Mouse (Mus musculus): ENCODE results near the gene Npr1. TPM values are rescaled to one million over a fixed set of nuclear protein-coding genes. Genes with fewer than 3 reads are reported as not detected.

Npr1 gene
- polyA plus RNA-seq, 2 experiments, result 4.8 to 15.5 TPM

- no peak overlapping the region for H3K27ac ChIP-seq (replicated peaks; ENCODE audit: low read depth, low read length)
- H3K27me3 ChIP-seq (ENCODE audit: control insufficient read depth, insufficient read depth, low read length), result no peaks in the 10 kb centered on the region
- 90% methylated on average over 5 of the region's 5 CpGs for WGBS
- no peak overlapping the region for H3K4me2 ChIP-seq (replicated peaks; ENCODE audit: low read depth, low read length, severe bottlenecking)
- no peak for TF ChIP-seq POLR2A (IDR thresholded peaks at IDR 0.05; ENCODE audit: borderline replicate concordance, extremely low read depth, insufficient read depth, insufficient read length)
- no peaks in the 10 kb centered on the region for H3K9me3 ChIP-seq (ENCODE audit: control insufficient read depth, low read length)
- no peak overlapping the region for H3K4me3 ChIP-seq (replicated peaks; ENCODE audit: low read length)
- ATAC-seq (ENCODE audit: low FRiP score, low read depth) (no peak), DNase-seq (ENCODE audit: low spot score) (no peak)
- no peak overlapping the region for H3K9ac ChIP-seq (ENCODE audit: low read depth, low read length, severe bottlenecking)
- peaks cover 10% of the 10 kb centered on the region for H3K4me1 ChIP-seq (ENCODE audit: control insufficient read depth, insufficient read depth, low read length)
- H3K36me3 ChIP-seq (ENCODE audit: control insufficient read depth, insufficient read depth, low read length), result peaks cover 69% of the 10 kb centered on the region
Observed at GRCm38 (mm10) chr3:90505216-90505615, 39.5 kb upstream of the Npr1 start.

GRCm38 (mm10) chr3:90503444-90503843 lies 37.8 kb upstream of the Npr1 start:
- Histone ChIP-seq H3K4me3 (replicated peaks; ENCODE audit: low read length) (no peak overlapping the region), H3K27me3 (ENCODE audit: control insufficient read depth, insufficient read depth, low read length) (no peaks in the 10 kb centered on the region), H3K4me2 (replicated peaks; ENCODE audit: low read depth, low read length, severe bottlenecking) (no peak overlapping the region), H3K9me3 (ENCODE audit: control insufficient read depth, low read length) (no peaks in the 10 kb centered on the region), H3K9ac (ENCODE audit: low read depth, low read length, severe bottlenecking) (no peak overlapping the region), H3K4me1 (ENCODE audit: control insufficient read depth, insufficient read depth, low read length) (peaks cover 10% of the 10 kb centered on the region), H3K36me3 (ENCODE audit: control insufficient read depth, insufficient read depth, low read length) (peaks cover 85% of the 10 kb centered on the region), H3K27ac (replicated peaks; ENCODE audit: low read depth, low read length) (no peak overlapping the region)
- DNase-seq (ENCODE audit: low spot score) (no peak), ATAC-seq (ENCODE audit: low FRiP score, low read depth) (no peak)
- 92% methylated on average over 4 of the region's 4 CpGs for WGBS
- no peak for TF ChIP-seq POLR2A (IDR thresholded peaks at IDR 0.05; ENCODE audit: borderline replicate concordance, extremely low read depth, insufficient read depth, insufficient read length)

- DNase-seq (ENCODE audit: low spot score), result no peak
- H3K4me3 ChIP-seq (replicated peaks; ENCODE audit: low read length), result no peak overlapping the region
- H3K27ac ChIP-seq (replicated peaks; ENCODE audit: low read depth, low read length), result no peak overlapping the region
- H3K9ac ChIP-seq (ENCODE audit: low read depth, low read length, severe bottlenecking), result no peak overlapping the region
- peaks cover 63% of the 10 kb centered on the region for H3K36me3 ChIP-seq (ENCODE audit: control insufficient read depth, insufficient read depth, low read length)
- H3K4me1 ChIP-seq (ENCODE audit: control insufficient read depth, insufficient read depth, low read length), result no peaks in the 10 kb centered on the region
- H3K27me3 ChIP-seq (ENCODE audit: control insufficient read depth, insufficient read depth, low read length), result no peaks in the 10 kb centered on the region
- H3K9me3 ChIP-seq (ENCODE audit: control insufficient read depth, low read length), result no peaks in the 10 kb centered on the region
- H3K4me2 ChIP-seq (replicated peaks; ENCODE audit: low read depth, low read length, severe bottlenecking), result no peak overlapping the region
- ATAC-seq (ENCODE audit: low FRiP score, low read depth), result no peak
- no peak for TF ChIP-seq POLR2A (IDR thresholded peaks at IDR 0.05; ENCODE audit: borderline replicate concordance, extremely low read depth, insufficient read depth, insufficient read length)
Observed at GRCm38 (mm10) chr3:90497597-90497996, 31.9 kb upstream of the Npr1 start.

DNA sequence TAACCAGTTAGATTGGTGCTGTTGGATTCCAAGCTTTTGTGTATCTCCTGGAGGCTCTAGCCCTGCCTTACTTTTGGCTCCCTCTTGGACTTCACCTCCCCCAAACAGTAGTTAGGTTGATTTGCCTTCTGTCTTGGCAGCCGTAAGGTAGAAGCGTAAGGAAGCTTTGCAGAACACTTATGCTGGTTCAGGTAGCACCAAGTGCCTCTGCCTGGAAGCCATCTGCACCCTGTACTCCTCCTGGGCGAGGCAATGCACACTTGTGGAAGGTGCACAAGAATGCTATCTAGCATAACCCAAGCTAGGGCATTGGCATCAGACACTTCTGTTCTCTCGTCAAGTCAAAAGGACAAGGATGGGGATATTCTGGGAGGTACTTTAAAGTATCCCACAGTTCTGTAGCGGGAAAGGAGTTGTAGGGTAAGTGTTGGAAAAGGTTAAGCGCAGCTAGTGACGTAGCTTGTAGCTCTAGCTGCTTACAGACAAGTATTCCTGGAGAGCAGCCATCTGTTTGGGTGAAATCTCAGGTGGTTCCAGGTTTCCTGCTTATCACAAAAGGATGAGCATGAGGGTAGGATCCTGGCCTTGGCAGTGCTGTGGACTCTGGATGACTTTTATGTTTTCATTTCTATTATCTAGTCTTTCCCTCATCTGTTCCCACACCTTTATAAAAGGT lies 30.3 kb upstream of the Npr1 start:
- no peak for DNase-seq (ENCODE audit: low spot score)
- H3K27ac ChIP-seq (replicated peaks; ENCODE audit: low read depth, low read length), result no peak overlapping the region
- H3K4me1 ChIP-seq (ENCODE audit: control insufficient read depth, insufficient read depth, low read length), result no peaks in the 10 kb centered on the region
- TF ChIP-seq POLR2A (IDR thresholded peaks at IDR 0.05; ENCODE audit: borderline replicate concordance, extremely low read depth, insufficient read depth, insufficient read length), result no peak
- H3K36me3 ChIP-seq (ENCODE audit: control insufficient read depth, insufficient read depth, low read length), result peaks cover 47% of the 10 kb centered on the region
- H3K4me3 ChIP-seq (replicated peaks; ENCODE audit: low read length), result no peak overlapping the region
- no peaks in the 10 kb centered on the region for H3K27me3 ChIP-seq (ENCODE audit: control insufficient read depth, insufficient read depth, low read length)
- H3K9me3 ChIP-seq (ENCODE audit: control insufficient read depth, low read length), result no peaks in the 10 kb centered on the region
- H3K9ac ChIP-seq (ENCODE audit: low read depth, low read length, severe bottlenecking), result no peak overlapping the region
- 93% methylated on average over 7 of the region's 7 CpGs for WGBS
- no peak overlapping the region for H3K4me2 ChIP-seq (replicated peaks; ENCODE audit: low read depth, low read length, severe bottlenecking)
- no peak for ATAC-seq (ENCODE audit: low FRiP score, low read depth)

DNA sequence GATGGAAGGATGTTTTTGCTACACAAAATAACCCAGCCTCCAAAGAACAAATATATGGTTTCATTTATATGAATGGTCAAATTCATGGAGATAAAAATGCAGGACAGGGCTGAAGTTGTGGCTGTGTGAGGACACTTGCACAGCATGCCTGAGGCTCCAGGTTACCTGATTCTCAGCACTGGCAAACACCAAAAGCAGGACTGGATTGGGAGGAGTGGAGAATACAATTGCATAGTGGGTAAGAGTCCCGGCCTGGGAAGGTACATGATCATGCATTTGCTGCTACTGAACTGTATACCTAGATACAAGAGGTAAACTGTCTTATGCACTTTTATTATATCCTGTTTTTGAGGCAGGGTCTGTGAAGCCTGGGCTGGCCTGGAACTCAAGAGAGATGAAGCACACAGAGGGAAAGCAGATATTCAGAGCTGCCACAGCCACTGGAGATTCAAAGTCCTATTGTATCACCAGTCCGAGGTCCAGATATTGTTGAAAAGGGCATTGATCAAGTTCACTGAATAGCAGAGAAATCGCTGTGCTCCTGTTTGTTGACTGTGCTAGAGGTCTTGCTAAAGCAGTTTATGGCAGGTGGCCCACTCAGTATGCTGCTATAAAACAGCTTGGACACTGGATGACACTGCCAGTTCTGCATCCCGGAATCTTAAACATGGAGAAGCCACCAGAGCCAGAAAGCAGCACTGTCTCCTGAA lies 28.3 kb upstream of the Npr1 start:
- DNase-seq (ENCODE audit: low spot score), result no peak

More for the DNA sequence above, 28.3 kb upstream of the Npr1 start:
- no peak overlapping the region for H3K27ac ChIP-seq (replicated peaks; ENCODE audit: low read depth, low read length)
- H3K36me3 ChIP-seq (ENCODE audit: control insufficient read depth, insufficient read depth, low read length), result peaks cover 37% of the 10 kb centered on the region
- ATAC-seq (ENCODE audit: low FRiP score, low read depth), result no peak
- WGBS, result 62% methylated on average over 4 of the region's 4 CpGs
- TF ChIP-seq POLR2A (IDR thresholded peaks at IDR 0.05; ENCODE audit: borderline replicate concordance, extremely low read depth, insufficient read depth, insufficient read length), result no peak
- H3K9ac ChIP-seq (ENCODE audit: low read depth, low read length, severe bottlenecking), result no peak overlapping the region
- no peak overlapping the region for H3K4me3 ChIP-seq (replicated peaks; ENCODE audit: low read length)
- H3K27me3 ChIP-seq (ENCODE audit: control insufficient read depth, insufficient read depth, low read length), result no peaks in the 10 kb centered on the region
- H3K4me1 ChIP-seq (ENCODE audit: control insufficient read depth, insufficient read depth, low read length), result peaks cover 6% of the 10 kb centered on the region
- no peaks in the 10 kb centered on the region for H3K9me3 ChIP-seq (ENCODE audit: control insufficient read depth, low read length)
- no peak overlapping the region for H3K4me2 ChIP-seq (replicated peaks; ENCODE audit: low read depth, low read length, severe bottlenecking)
